ENCODE assay signal across 21 mouse cellular contexts in the genomic region with DNA sequence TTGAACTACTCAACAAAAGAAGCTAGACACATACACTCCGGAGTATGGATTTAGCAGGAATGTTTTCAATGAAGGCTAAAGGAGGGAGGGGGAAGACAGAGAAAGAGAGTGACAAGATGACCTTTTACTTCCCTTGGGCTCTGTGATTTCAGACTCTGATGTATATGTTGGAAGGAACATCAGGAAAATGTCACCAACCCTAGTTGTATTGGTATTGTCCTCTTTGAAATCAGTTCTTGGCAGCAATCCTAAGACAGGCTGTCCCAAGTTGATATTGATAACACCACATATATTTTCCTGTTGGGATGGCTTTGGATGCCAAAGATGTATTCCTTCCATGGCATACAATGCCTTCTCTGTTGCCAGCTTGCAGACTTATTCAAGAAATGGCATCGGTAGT.
DNase-seq lines count a peak whose midpoint lies in the region; ATAC-seq and TF ChIP-seq lines count a peak whose summit lies in the region.
"Had no signal": no experiment of that assay in that cellular context is flagged by ENCODE, and none has a peak within 500 bp of the region (broad histone marks: within the 10 kb centered on the region; RNA-seq: fewer than 3 reads in every experiment).

No protein-coding gene starts in this region.

- no peaks in the 10 kb centered on the region for H3K36me3 ChIP-seq in forebrain, embryonic 14.5 days (ENCODE audit: control insufficient read depth, insufficient read depth, low read length)
- no peaks in the 10 kb centered on the region for H3K36me3 ChIP-seq in forebrain, embryonic 10.5 days (replicated peaks)
- H3K36me3 ChIP-seq in heart, embryonic 13.5 days, result no peaks in the 10 kb centered on the region
- H3K36me3 ChIP-seq in heart, embryonic 10.5 days, result no peaks in the 10 kb centered on the region
- no peaks in the 10 kb centered on the region for H3K36me3 ChIP-seq in lung, embryonic 14.5 days (ENCODE audit: insufficient read depth)
- H3K36me3 ChIP-seq: hindbrain, embryonic 15.5 days; midbrain, embryonic 12.5 days had no signal

- WGBS in forebrain, embryonic 14.5 days, result 76% methylated on average over 2 of the region's 2 CpGs
- 86% methylated on average over 2 of the region's 2 CpGs for whole genome bisulfite sequencing in forebrain, embryonic 10.5 days
- 55% methylated on average over 2 of the region's 2 CpGs for WGBS in heart, embryonic 13.5 days
- 75% methylated on average over 2 of the region's 2 CpGs for WGBS in heart, embryonic 10.5 days
- WGBS in lung, embryonic 14.5 days, result 40% methylated on average over 2 of the region's 2 CpGs

- TF ChIP-seq CTCF in lung, embryonic 14.5 days (IDR thresholded peaks at IDR 0.05; ENCODE audit: low read depth), result no peak

- no peak overlapping the region for H3K9ac ChIP-seq in forebrain, embryonic 14.5 days (ENCODE audit: low read length)
- H3K9ac ChIP-seq in heart, embryonic 13.5 days, result no peak overlapping the region
- no peak overlapping the region for H3K9ac ChIP-seq in lung, embryonic 14.5 days
- H3K9ac ChIP-seq: hindbrain, embryonic 15.5 days; midbrain, embryonic 12.5 days had no signal

- H3K9me3 ChIP-seq in forebrain, embryonic 14.5 days (replicated peaks; ENCODE audit: control insufficient read depth, low read length), result no peaks in the 10 kb centered on the region
- H3K9me3 ChIP-seq in forebrain, embryonic 10.5 days, result no peaks in the 10 kb centered on the region
- no peaks in the 10 kb centered on the region for H3K9me3 ChIP-seq in heart, embryonic 13.5 days
- no peaks in the 10 kb centered on the region for H3K9me3 ChIP-seq in heart, embryonic 10.5 days
- no peaks in the 10 kb centered on the region for H3K9me3 ChIP-seq in lung, embryonic 14.5 days (ENCODE audit: low read depth, low read length)
- H3K9me3 ChIP-seq: hindbrain, embryonic 15.5 days; midbrain, embryonic 12.5 days had no signal

- DNase-seq in forebrain, embryonic 14.5 days (ENCODE audit: low spot score), result peak; percentile 17
- no peak for DNase-seq in forebrain, embryonic 10.5 days (ENCODE audit: extremely low spot score, low spot score)
- DNase-seq in heart, embryonic 10.5 days (ENCODE audit: low spot score), result no peak
- DNase-seq in lung, embryonic 14.5 days, result peak; percentile 62
- no peak for DNase-seq in lung, postnatal 36 days
- no peak for DNase-seq in urinary bladder, adult 2 months (ENCODE audit: low spot score)
- DNase-seq: adrenal gland, postnatal 25 days; cerebellum, adult 11-12 months; cerebellum, postnatal 10 days; gastrocnemius, postnatal 36 days; heart, adult 2 months; kidney, adult 2 months; lung, postnatal 10 days; retina, postnatal 1 day; right cerebral cortex, postnatal 25 days; spleen, adult 18-20 months had no signal

- no peak overlapping the region for H3K4me2 ChIP-seq in forebrain, embryonic 14.5 days (ENCODE audit: low read length)
- no peak overlapping the region for H3K4me2 ChIP-seq in heart, embryonic 13.5 days
- H3K4me2 ChIP-seq in lung, embryonic 14.5 days, result no peak overlapping the region
- H3K4me2 ChIP-seq: hindbrain, embryonic 15.5 days; midbrain, embryonic 12.5 days had no signal

- no peaks in the 10 kb centered on the region for H3K27me3 ChIP-seq in forebrain, embryonic 14.5 days (replicated peaks; ENCODE audit: control insufficient read depth, insufficient read depth, low read length)
- H3K27me3 ChIP-seq in forebrain, embryonic 10.5 days (ENCODE audit: poor library complexity, severe bottlenecking), result no peaks in the 10 kb centered on the region
- H3K27me3 ChIP-seq in heart, embryonic 13.5 days (replicated peaks), result no peaks in the 10 kb centered on the region
- H3K27me3 ChIP-seq in heart, embryonic 10.5 days (ENCODE audit: insufficient read depth, poor library complexity, severe bottlenecking), result no peaks in the 10 kb centered on the region
- no peaks in the 10 kb centered on the region for H3K27me3 ChIP-seq in lung, embryonic 14.5 days (ENCODE audit: insufficient read depth, low read length)
- H3K27me3 ChIP-seq: hindbrain, embryonic 15.5 days; midbrain, embryonic 12.5 days had no signal

- H3K4me1 ChIP-seq in forebrain, embryonic 14.5 days (ENCODE audit: control insufficient read depth, insufficient read depth, low read length), result no peaks in the 10 kb centered on the region
- H3K4me1 ChIP-seq in forebrain, embryonic 10.5 days, result no peaks in the 10 kb centered on the region
- H3K4me1 ChIP-seq in heart, embryonic 13.5 days, result peaks cover 24% of the 10 kb centered on the region
- H3K4me1 ChIP-seq in heart, embryonic 10.5 days, result no peaks in the 10 kb centered on the region
- H3K4me1 ChIP-seq in lung, embryonic 14.5 days (ENCODE audit: insufficient read depth), result peaks cover 7% of the 10 kb centered on the region; the same call in 1 of the 2 replicates
- peaks cover 9% of the 10 kb centered on the region; the same call in 1 of the 2 replicates for H3K4me1 ChIP-seq in brown adipose tissue, adult 24 weeks (ENCODE audit: control insufficient read depth, insufficient read depth, insufficient read length, low read length)
- H3K4me1 ChIP-seq: hindbrain, embryonic 15.5 days; midbrain, embryonic 12.5 days had no signal

- no peak for ATAC-seq in forebrain, embryonic 14.5 days
- no peak for ATAC-seq in heart, embryonic 13.5 days (ENCODE audit: extremely low read depth, insufficient number of reproducible peaks, low FRiP score, low TSS enrichment)
- ATAC-seq in lung, embryonic 14.5 days (ENCODE audit: insufficient read depth), result peak; percentile 68; the same call in 1 of the 2 replicates

- H3K27ac ChIP-seq in forebrain, embryonic 14.5 days (ENCODE audit: low read depth, low read length), result no peak overlapping the region
- H3K27ac ChIP-seq in forebrain, embryonic 10.5 days, result no peak overlapping the region
- peak overlapping the region; percentile 44; the same call in 1 of the 2 replicates for H3K27ac ChIP-seq in heart, embryonic 13.5 days (replicated peaks)
- H3K27ac ChIP-seq in heart, embryonic 10.5 days, result no peak overlapping the region
- H3K27ac ChIP-seq in lung, embryonic 14.5 days (ENCODE audit: low read depth), result peak overlapping the region; percentile 19; the same call in 1 of the 2 replicates
- H3K27ac ChIP-seq in brown adipose tissue, adult 24 weeks (replicated peaks; ENCODE audit: low read depth, low read length), result 0 out of 2 replicates have a peak overlapping the region, but pooled peaks have one; percentile 19
- H3K27ac ChIP-seq: heart, adult 2 months; hindbrain, embryonic 15.5 days; kidney, postnatal 0 days; midbrain, embryonic 12.5 days had no signal

- no peak overlapping the region for H3K4me3 ChIP-seq in forebrain, embryonic 14.5 days (ENCODE audit: low read depth, low read length)
- no peak overlapping the region for H3K4me3 ChIP-seq in forebrain, embryonic 10.5 days
- no peak overlapping the region for H3K4me3 ChIP-seq in heart, embryonic 13.5 days
- H3K4me3 ChIP-seq in heart, embryonic 10.5 days, result no peak overlapping the region
- no peak overlapping the region for H3K4me3 ChIP-seq in lung, embryonic 14.5 days (ENCODE audit: low read depth, low read length)
- H3K4me3 ChIP-seq in brown adipose tissue, adult 24 weeks (ENCODE audit: insufficient read depth, low read depth, low read length), result no peak overlapping the region
- H3K4me3 ChIP-seq: heart, adult 2 months; hindbrain, embryonic 15.5 days; midbrain, embryonic 12.5 days had no signal

Comparison
In these comparisons a context has a peak if more than half of its experiments do, and no peak if none do; other contexts are left out.
1. DNase-seq: peak in forebrain, embryonic 14.5 days (single experiment) and lung, embryonic 14.5 days (single experiment); none in forebrain, embryonic 10.5 days (single experiment), heart, embryonic 10.5 days (single experiment), lung, postnatal 36 days (single experiment) and urinary bladder, adult 2 months (single experiment).
2. H3K27ac ChIP-seq: peak in heart, embryonic 13.5 days (single experiment), lung, embryonic 14.5 days (single experiment) and brown adipose tissue, adult 24 weeks (single experiment); none in forebrain, embryonic 14.5 days (single experiment), forebrain, embryonic 10.5 days (single experiment) and heart, embryonic 10.5 days (single experiment).